In the genomic region with DNA sequence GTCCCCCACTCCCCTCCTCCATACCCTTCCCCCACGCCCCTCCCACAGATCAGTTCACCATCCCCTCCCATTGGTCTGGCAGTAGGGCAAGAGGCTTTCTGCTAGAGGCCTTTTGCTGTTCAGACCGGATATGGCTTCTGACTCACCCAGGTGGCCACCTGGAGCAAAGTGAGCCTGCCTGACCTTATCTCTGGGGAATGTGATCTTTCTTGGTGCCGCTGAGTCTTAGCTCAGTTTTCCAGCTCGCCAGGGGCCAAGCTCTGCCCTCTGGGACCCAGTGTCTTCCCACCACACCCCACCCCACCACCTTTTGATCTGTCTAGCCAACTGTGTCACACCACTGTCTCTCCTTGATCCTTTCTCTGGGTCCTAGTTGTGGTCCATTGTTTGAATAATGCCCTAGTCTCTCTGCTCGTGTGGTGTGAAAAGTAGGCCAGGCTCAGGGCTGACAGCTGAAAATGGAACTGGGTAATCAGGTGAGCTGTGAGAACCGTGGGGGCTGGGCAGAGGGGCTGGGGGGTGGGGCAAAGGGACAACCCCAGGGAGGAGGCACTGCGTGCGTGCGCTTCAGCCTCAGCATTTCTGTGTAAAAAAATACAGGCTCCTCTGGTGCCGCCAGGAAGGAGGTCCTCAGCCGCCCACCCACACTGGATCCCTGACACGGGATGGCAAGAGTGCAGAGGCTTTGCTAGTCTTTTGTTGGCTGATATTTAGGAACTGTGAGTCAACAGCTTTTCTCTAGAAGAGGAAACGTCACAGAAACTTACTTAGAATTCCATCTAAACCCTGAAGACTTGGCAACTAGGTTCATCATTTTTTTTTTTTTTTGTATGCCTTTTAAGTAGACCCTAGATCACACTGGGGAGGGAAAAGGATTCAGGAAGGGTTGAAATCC, we compare ENCODE assay signal across 14 mouse cellular contexts. TPM values are rescaled to one million over a fixed set of nuclear protein-coding genes. Genes with fewer than 3 reads are reported as not detected.
DNase-seq lines count a peak whose midpoint lies in the region; ATAC-seq and TF ChIP-seq lines count a peak whose summit lies in the region.
"Had no signal": no experiment of that assay in that cellular context is flagged by ENCODE, and none has a peak within 500 bp of the region (broad histone marks: within the 10 kb centered on the region; RNA-seq: fewer than 3 reads in every experiment).

No protein-coding gene starts in this region.

- no peaks in the 10 kb centered on the region for H3K79me2 ChIP-seq in CH12.LX (replicated peaks; ENCODE audit: control insufficient read depth, extremely low read depth, insufficient read depth, poor library complexity, severe bottlenecking)

- H3K9me3 ChIP-seq in kidney, embryonic 16.5 days (ENCODE audit: low read length) = no peaks in the 10 kb centered on the region
- no peaks in the 10 kb centered on the region for H3K9me3 ChIP-seq in CH12.LX (replicated peaks; ENCODE audit: low read length)
- no peaks in the 10 kb centered on the region for H3K9me3 ChIP-seq in limb, embryonic 10.5 days (replicated peaks)
- H3K9me3 ChIP-seq: G1E had no signal

- H3K9ac ChIP-seq in kidney, embryonic 16.5 days (replicated peaks; ENCODE audit: low read length) = 0 out of 2 replicates have a peak overlapping the region, but pooled peaks have one; percentile 17
- H3K9ac ChIP-seq in CH12.LX (ENCODE audit: insufficient read depth, low read depth) = no peak overlapping the region
- H3K9ac ChIP-seq: liver, embryonic 14.5 days had no signal

- no peak for TF ChIP-seq CTCF in CH12.LX (conservative IDR thresholded peaks at IDR 0.05 in 1 of 2, IDR thresholded peaks at IDR 0.05 in 1 of 2; ENCODE audit: low read depth in 2 of 2, low read length in 2 of 2)

- 39% methylated on average over 13 of the region's 13 CpGs for WGBS in kidney, embryonic 16.5 days
- 21% methylated on average over 13 of the region's 13 CpGs for WGBS in limb, embryonic 10.5 days

- no peak overlapping the region for H3K4me2 ChIP-seq in kidney, embryonic 16.5 days (replicated peaks; ENCODE audit: low read depth, low read length)
- H3K4me2 ChIP-seq in CH12.LX (ENCODE audit: insufficient read depth, low read depth, poor library complexity, severe bottlenecking) = peak overlapping the region; percentile 47

- DNase-seq in kidney, adult 9 months = no peak
- peak; percentile 80 for DNase-seq in CH12.LX (ENCODE audit: extremely low read depth)
- DNase-seq in NIH3T3 (ENCODE audit: low read depth) = peak; percentile 58
- DNase-seq in limb, embryonic 10.5 days (ENCODE audit: low spot score) = no peak
- DNase-seq in cerebellum, postnatal 25 days = no peak
- DNase-seq: cerebellum, postnatal 14 days; heart, postnatal 4 days; kidney, postnatal 25 days; thymus, postnatal 25 days had no signal

- peak; percentile 44; the same call in 1 of the 2 replicates for ATAC-seq in kidney, embryonic 16.5 days (ENCODE audit: low FRiP score, low TSS enrichment)
- no peak for ATAC-seq in megakaryocyte, adult 5-6 weeks (ENCODE audit: poor library complexity, severe bottlenecking)

- no peak overlapping the region for H3K27ac ChIP-seq in kidney, embryonic 16.5 days (ENCODE audit: low read length)
- H3K27ac ChIP-seq in CH12.LX (ENCODE audit: insufficient read depth, low read depth) = peak overlapping the region; percentile 76
- H3K27ac ChIP-seq in limb, embryonic 10.5 days = peak overlapping the region; percentile 70
- H3K27ac ChIP-seq: liver, embryonic 14.5 days had no signal

- no peak overlapping the region for H3K4me3 ChIP-seq in kidney, embryonic 16.5 days (ENCODE audit: low read length)
- no peak overlapping the region for H3K4me3 ChIP-seq in CH12.LX (replicated peaks in 1 of 3; ENCODE audit: low read depth in 2 of 3, low read length in 2 of 3, poor library complexity in 1 of 3)
- H3K4me3 ChIP-seq in limb, embryonic 10.5 days = no peak overlapping the region
- H3K4me3 ChIP-seq: myocyte had no signal

- in situ Hi-C loops in CH12.LX (cut with MboI; ENCODE audit: low pct_ligation_motif_present, low pct_unique_long_range_greater_than_20kb, low sequenced_read_pairs) = no loop called here

- TF ChIP-seq POLR2A in CH12.LX (IDR thresholded peaks at IDR 0.05; ENCODE audit: low read depth, low read length) = peak; percentile 40; the same call in 1 of the 2 replicates

- TF ChIP-seq RAD21 in CH12.LX (IDR thresholded peaks at IDR 0.05; ENCODE audit: low read depth, low read length) = no peak

- peak; percentile 61 for TF ChIP-seq EP300 in CH12.LX (IDR thresholded peaks at IDR 0.05; ENCODE audit: low read length)

- H3K36me3 ChIP-seq in kidney, embryonic 16.5 days (ENCODE audit: insufficient read depth, low read length) = peaks cover 18% of the 10 kb centered on the region
- peaks cover 8 to 18% of the 10 kb centered on the region in 2 experiments for H3K36me3 ChIP-seq in CH12.LX (replicated peaks in 1 of 2; ENCODE audit: control insufficient read depth in 1 of 2, insufficient read depth in 1 of 2, low read length in 1 of 2)
- peaks cover 39% of the 10 kb centered on the region for H3K36me3 ChIP-seq in limb, embryonic 10.5 days

- no peaks in the 10 kb centered on the region for H3K27me3 ChIP-seq in kidney, embryonic 16.5 days (ENCODE audit: insufficient read depth, low read length)
- no peaks in the 10 kb centered on the region for H3K27me3 ChIP-seq in CH12.LX (replicated peaks)
- peaks cover 9% of the 10 kb centered on the region for H3K27me3 ChIP-seq in limb, embryonic 10.5 days (ENCODE audit: low read depth, poor library complexity, severe bottlenecking)

- dilution Hi-C loops in CH12.LX (cut with MboI; ENCODE audit: extremely low pct_ligation_motif_present, extremely low pct_unique_long_range_greater_than_20kb, low sequenced_read_pairs) = no loop called here

- peaks cover 6% of the 10 kb centered on the region; the same call in 1 of the 2 replicates for H3K4me1 ChIP-seq in kidney, embryonic 16.5 days (ENCODE audit: insufficient read depth, low read length)
- peaks cover 34 to 59% of the 10 kb centered on the region in 2 experiments for H3K4me1 ChIP-seq in CH12.LX (ENCODE audit: control insufficient read depth in 1 of 2, insufficient read depth in 2 of 2)
- H3K4me1 ChIP-seq in limb, embryonic 10.5 days = peaks cover 38% of the 10 kb centered on the region

TF ChIP-seq in CH12.LX, 34 proteins besides CTCF, POLR2A, EP300 and RAD21 (continues in another document):
- TF ChIP-seq PAX5 (IDR thresholded peaks at IDR 0.05; ENCODE audit: low read length) = no peak
- TF ChIP-seq JUN (IDR thresholded peaks at IDR 0.05; ENCODE audit: insufficient read depth, low read depth, low read length) = no peak
- TF ChIP-seq ZC3H11A (IDR thresholded peaks at IDR 0.05; ENCODE audit: low read depth, low read length) = no peak
- TF ChIP-seq TBP (conservative IDR thresholded peaks at IDR 0.05; ENCODE audit: low read depth, low read length) = no peak
- TF ChIP-seq UBTF (IDR thresholded peaks at IDR 0.05; ENCODE audit: low read depth, low read length) = no peak
- TF ChIP-seq USF1 (IDR thresholded peaks at IDR 0.05; ENCODE audit: low read depth, low read length) = no peak
- peak; percentile 26; the same call in 1 of the 2 replicates for TF ChIP-seq MAFK (IDR thresholded peaks at IDR 0.05; ENCODE audit: insufficient replicate concordance, low read length)
- no peak for TF ChIP-seq JUND (conservative IDR thresholded peaks at IDR 0.05; ENCODE audit: low read depth, low read length)
- TF ChIP-seq ELF1 (IDR thresholded peaks at IDR 0.05; ENCODE audit: low read depth, low read length) = 0 out of 2 replicates have a peak, but pooled peaks have one; percentile 17
- peak; percentile 91 for TF ChIP-seq CHD1 (IDR thresholded peaks at IDR 0.05; ENCODE audit: low read depth, low read length)
- TF ChIP-seq BHLHE40 (IDR thresholded peaks at IDR 0.05; ENCODE audit: low read depth, low read length) = peak; percentile 86
- no peak for TF ChIP-seq ZKSCAN1 (IDR thresholded peaks at IDR 0.05; ENCODE audit: borderline replicate concordance, low read depth, low read length)
- TF ChIP-seq MYC (IDR thresholded peaks at IDR 0.05; ENCODE audit: low read depth, low read length) = no peak
- TF ChIP-seq NRF1 (IDR thresholded peaks at IDR 0.05; ENCODE audit: low read depth, low read length) = no peak
- no peak for TF ChIP-seq GABPA (IDR thresholded peaks at IDR 0.05; ENCODE audit: insufficient replicate concordance, low read depth, low read length)
- peak; percentile 65 for TF ChIP-seq ZNF384 (IDR thresholded peaks at IDR 0.05; ENCODE audit: low read depth, low read length)
- TF ChIP-seq IRF4 (IDR thresholded peaks at IDR 0.05; ENCODE audit: low read depth, low read length) = peak; percentile 48
- 0 out of 2 replicates have a peak, but pooled peaks have one; percentile 5 for TF ChIP-seq SMC3 (IDR thresholded peaks at IDR 0.05; ENCODE audit: low read depth, low read length)
- TF ChIP-seq POLR2AphosphoS2 (IDR thresholded peaks at IDR 0.05; ENCODE audit: low read depth, low read length) = no peak
- TF ChIP-seq MAZ (IDR thresholded peaks at IDR 0.05; ENCODE audit: low read depth, low read length) = no peak; the same call in 1 of the 2 replicates

RNA-seq across cellular contexts. Expression of a gene that starts 10.8 kb away (rescaled TPM):
- polyA plus RNA-seq in kidney, embryonic 16.5 days (2015; fragmentation: Nextera tagmentation; extraction: Ambion mirVana) = 12.8 and 13.6 TPM in 2 replicates
- total RNA-seq in CH12.LX (2012; rRNA removed) (3.3 TPM in 2 replicates), CH12.LX (2014; rRNA removed) (2.6 and 2.8 TPM in 2 replicates)
- polyA plus RNA-seq in CH12.LX (2012; ENCODE audit: insufficient read length, low read depth) = 3.2 and 3.9 TPM in 2 replicates
- polyA plus RNA-seq in limb, embryonic 10.5 days (2016; fragmentation: Nextera tagmentation; extraction: Ambion mirVana) = 8.9 and 10.3 TPM in 2 replicates
- 3.7 and 4.8 TPM in 2 replicates for total RNA-seq in megakaryocyte, adult 5-6 weeks (2015)
- 4.2 and 5.7 TPM in 2 replicates for total RNA-seq in megakaryocyte, adult 5-6 weeks (2017)

RNA-seq across cellular contexts. Expression of a gene that starts 16.2 kb away (rescaled TPM):
- polyA plus RNA-seq in kidney, embryonic 16.5 days (2015; fragmentation: Nextera tagmentation; extraction: Ambion mirVana) = 0.27 and 0.75 TPM in 2 replicates
- total RNA-seq in CH12.LX (2012; rRNA removed) (not detected in 2 replicates), CH12.LX (2014; rRNA removed) (not detected in 2 replicates)
- not detected in 2 replicates for polyA plus RNA-seq in CH12.LX (2012; ENCODE audit: insufficient read length, low read depth)
- 0.33 and 0.40 TPM in 2 replicates for polyA plus RNA-seq in limb, embryonic 10.5 days (2016; fragmentation: Nextera tagmentation; extraction: Ambion mirVana)
- total RNA-seq in megakaryocyte, adult 5-6 weeks (2015) = 5.1 and 6.2 TPM in 2 replicates
- total RNA-seq in megakaryocyte, adult 5-6 weeks (2017) = 5.1 and 5.6 TPM in 2 replicates
- polyA plus RNA-seq: myocyte had no signal

RNA-seq across cellular contexts. Expression of a gene that starts 51.4 kb away (rescaled TPM):
- polyA plus RNA-seq in kidney, embryonic 16.5 days (2015; fragmentation: Nextera tagmentation; extraction: Ambion mirVana) = 2.8 and 3.0 TPM in 2 replicates
- 1.3 TPM in 2 replicates for total RNA-seq in CH12.LX (2012; rRNA removed)
- total RNA-seq in CH12.LX (2014; rRNA removed) = 0.36 and 0.63 TPM in 2 replicates
- polyA plus RNA-seq in CH12.LX (2012; ENCODE audit: insufficient read length, low read depth) = 1.3 and 1.5 TPM in 2 replicates
- 0.21 and 0.99 TPM in 2 replicates for polyA plus RNA-seq in limb, embryonic 10.5 days (2016; fragmentation: Nextera tagmentation; extraction: Ambion mirVana)
- 25.0 and 26.8 TPM in 2 replicates for total RNA-seq in megakaryocyte, adult 5-6 weeks (2015)
- 14.2 and 20.7 TPM in 2 replicates for total RNA-seq in megakaryocyte, adult 5-6 weeks (2017)

Comparison
In these comparisons a context has a peak if more than half of its experiments do, and no peak if none do; other contexts are left out.
1. DNase-seq: peak in CH12.LX (single experiment) and NIH3T3 (single experiment); none in kidney, adult 9 months (single experiment), limb, embryonic 10.5 days (single experiment) and cerebellum, postnatal 25 days (0 of 2).